Mouse (Mus musculus) thymus, adult 2 months (tissue): ENCODE measurements around the gene Apbb2.

ENCODE experiments used
- CTCF ChIP-seq: fragments of 200-500 bp; IDR thresholded peaks from 2 replicates; pipeline ENCODE4 v1.5.1; 2012; ENCODE audit warnings: mild to moderate bottlenecking, control low read depth, low read length, moderate library complexity, borderline replicate concordance; ENCODE audit not compliant: control insufficient read depth, poor library complexity, insufficient read depth; ENCODE audit errors: extremely low read depth
- POLR2A ChIP-seq: fragments of 200-500 bp; IDR thresholded peaks from 2 replicates; pipeline ENCODE4 v1.6.1; 2012; ENCODE audit warnings: mild to moderate bottlenecking, low read length, control low read depth, moderate library complexity; ENCODE audit not compliant: control insufficient read depth, poor library complexity, insufficient read depth; ENCODE audit errors: extremely low read depth

DNA sequence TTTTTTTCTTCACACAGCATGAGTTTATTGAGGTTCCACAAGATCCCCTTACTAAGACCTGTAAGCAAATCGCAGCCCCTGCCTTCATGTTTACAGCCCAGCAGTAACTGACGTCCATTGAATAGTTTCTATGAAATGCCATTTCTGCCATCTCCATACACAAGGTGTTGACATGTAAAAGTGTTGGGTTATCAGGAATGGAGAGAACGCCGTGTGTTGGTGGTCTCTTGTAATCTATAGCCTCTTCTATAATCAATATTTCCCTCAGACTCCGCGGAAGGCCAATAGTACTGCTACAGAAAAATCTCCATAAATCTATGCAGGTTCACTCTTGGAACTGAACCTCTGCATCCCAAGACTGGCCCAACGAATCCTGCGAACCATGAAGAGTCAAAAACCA lies 1.1 kb upstream of the Apbb2 start:
- TF ChIP-seq CTCF (no peak), POLR2A (no peak)
